Mouse (Mus musculus) adrenal gland, postnatal 25 days (tissue): ENCODE measurements around the gene Kiss1r. TPM values are rescaled to one million over a fixed set of nuclear protein-coding genes. Genes with fewer than 3 reads are reported as not detected.

Experiments
- DNase-seq: peaks from one replicate; pipeline ENCODE4 v3.0.0; 2021; ENCODE audit warnings: mixed read lengths
- total RNA-seq: library from RNA; stranded (reverse); gene quantifications from 2 replicates; pipeline ENCODE4 v1.2.3, GENCODE M21; 2021

Gene Kiss1r
- total RNA-seq, 1 experiment from 2014 or later, result 2.3 TPM

GRCm38 (mm10) chr10:79924998-79925784 lies 8.4 kb downstream of the Kiss1r start:
- peak; percentile 91 for DNase-seq

- no peak for DNase-seq
Observed at GRCm38 (mm10) chr10:79925785-79926490, 9.2 kb downstream of the Kiss1r start.

DNA sequence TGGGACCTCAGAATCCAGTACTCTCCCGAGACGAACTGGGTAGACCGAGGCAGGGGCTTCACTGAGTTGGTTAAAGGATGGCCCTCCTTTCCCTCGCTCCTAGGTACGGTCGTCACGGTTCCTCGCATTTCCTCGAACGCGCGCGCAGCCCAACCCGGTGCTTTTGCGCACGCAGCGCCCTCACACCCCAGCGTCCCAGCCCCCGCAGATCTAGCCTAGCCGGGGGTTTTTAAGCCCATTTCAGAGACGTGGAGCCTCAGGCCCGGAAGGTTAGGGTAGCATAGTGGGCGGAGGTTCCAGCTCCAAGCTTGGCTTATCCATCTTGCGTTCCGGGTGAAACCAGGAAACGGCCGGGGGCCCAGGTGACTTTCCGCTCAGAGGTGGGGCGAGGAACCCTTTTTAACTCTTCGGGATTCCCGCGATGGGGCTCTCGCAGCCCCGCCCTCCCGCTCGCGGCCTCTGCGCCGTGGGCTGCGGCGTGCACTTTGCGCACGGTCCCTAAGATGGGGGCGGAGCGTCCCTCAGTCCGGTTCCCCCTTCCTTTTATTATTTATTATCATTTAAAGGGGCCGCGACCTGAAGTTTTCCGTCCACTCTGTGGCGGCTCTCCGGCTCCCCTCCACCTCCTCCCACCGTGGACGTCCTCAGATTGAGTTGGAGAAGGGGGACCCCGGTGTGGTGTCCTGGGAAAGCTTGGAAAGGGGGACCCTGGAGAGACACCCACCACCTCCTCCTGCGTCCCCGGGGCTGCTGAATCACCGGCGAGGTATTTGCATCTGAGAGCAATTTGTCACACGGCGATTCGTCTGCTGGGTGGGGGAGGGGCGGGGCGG lies 9.9 kb downstream of the Kiss1r start, which contains the start of gene Arid3a:
Gene Arid3a, plus strand, starts transcription at position 553 of the 833 bp plus-strand sequence.
- DNase-seq, result peak; percentile 86

DNA sequence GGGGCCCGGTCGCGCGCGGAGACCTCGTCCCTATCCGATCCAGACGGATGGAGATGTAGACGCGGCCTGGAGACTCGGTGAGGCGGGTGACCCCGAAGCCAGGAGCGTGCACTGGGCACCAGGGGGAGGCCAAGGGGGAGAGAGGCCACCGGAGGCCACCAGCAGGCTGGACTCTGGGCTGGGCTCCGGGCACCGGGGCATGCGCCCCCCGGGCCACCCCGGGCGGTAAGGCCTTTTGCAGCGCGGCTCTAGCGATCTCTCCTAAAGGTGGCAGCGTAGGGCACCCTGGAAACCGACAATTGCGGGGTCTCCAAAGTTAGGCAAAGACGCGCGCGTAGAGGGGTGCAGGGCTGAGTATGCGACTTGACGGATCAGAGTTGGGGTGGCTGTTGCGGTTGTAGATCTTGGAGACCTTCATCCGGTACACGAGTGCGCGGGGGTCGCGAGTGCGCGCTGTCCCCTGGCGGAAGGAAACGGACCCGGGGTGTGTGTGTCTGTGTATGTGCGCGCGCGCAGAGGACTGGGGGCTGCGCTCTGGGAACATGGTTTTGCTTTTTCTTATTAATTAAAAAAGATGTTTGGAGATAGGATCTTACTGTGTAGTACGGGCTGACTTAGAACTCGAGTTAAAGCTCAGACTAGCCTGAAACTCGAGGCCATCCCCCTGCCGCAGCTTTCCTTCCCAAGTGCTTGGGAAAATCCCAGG lies 10.7 kb downstream of the Kiss1r start:
- peak; percentile 49 for DNase-seq

GRCm38 (mm10) chr10:79928030-79928694 lies 11.4 kb downstream of the Kiss1r start:
- peak; percentile 45 for DNase-seq

DNA sequence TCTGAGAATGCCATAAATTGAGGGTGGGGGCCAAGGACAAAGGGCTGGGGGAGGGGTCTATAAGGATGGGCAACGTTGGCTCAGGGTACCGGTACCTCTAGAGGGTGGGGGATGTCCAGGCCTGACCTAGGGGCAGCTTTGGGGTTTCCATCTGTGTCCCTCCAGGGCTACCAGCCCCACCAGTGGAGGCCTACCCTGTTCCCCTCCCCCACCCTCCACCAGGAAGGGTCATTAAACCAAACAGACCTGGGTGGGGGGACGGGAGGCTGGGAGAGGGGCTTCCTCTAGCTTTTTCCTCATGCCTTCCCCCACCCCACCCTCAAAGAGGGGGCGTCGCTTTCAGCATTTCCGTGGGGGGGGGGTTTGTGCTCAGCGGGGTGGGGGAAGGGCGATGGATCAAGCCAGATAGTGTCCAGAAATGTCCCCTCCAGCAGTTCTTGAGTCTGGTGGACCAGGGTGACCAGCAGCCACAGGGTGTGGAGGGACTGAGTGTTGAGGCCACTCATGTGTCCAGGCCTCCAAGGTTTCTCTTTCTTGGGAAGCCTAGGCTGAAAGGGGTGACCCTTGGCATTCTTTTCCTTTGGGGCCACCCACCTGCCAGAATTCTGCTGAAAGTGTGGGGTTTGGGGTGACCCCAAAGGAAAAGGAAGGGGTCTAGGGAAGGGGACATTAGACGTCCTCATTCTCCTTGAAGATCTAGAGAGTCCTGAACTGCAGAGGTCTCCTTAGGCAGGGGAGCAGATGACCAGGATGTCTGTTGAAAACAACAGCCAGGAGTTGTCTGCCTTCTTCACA lies 12.3 kb downstream of the Kiss1r start:
- no peak for DNase-seq

DNA sequence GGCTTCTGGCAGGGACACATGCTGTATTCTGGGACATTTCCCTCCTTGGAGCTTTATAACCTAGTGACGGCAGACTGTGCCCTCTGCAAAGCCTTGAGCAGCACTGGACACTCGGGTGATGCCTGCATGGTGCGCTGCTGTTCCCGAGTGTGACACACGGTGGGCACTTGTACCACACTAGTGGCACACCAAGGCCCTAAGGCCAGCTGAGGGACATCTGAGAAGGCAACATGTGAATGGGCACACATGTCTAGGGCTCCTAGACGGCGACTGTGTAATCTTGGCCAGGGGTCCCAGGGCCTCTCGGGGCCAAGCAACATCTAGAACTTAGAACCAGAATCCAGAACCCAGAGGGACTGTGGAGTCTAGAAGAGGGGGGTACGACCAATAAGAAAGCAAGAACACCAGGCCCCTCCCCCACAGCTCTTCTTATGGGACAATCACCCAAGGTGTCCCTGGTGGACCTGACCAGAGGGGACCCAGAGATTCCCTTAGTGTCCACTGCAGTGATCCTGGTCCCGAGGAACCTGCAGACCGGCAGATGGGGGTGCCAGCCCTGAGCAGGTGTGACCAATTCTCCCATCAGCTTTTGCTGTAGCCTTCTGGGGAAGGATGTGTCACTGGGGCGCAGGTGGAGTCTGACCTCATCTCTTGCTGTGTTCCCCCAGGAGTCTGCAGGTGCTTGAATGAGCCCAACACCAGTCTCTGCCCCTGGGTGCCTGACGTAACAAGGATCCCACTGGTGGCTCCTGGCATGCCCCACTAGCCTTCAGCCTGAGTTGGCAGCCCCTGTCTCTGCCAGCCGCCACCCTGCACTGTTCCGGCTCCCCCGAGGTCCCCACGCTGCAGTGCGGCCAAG lies 13.4 kb downstream of the Kiss1r start:
- no peak for DNase-seq

GRCm38 (mm10) chr10:79930826-79931186 lies 14.0 kb downstream of the Kiss1r start:
- DNase-seq, result no peak

- no peak for DNase-seq
Observed at GRCm38 (mm10) chr10:79931797-79932196, 15.0 kb downstream of the Kiss1r start.

- peak; percentile 35 for DNase-seq
Observed at GRCm38 (mm10) chr10:79932736-79933135, 16.0 kb downstream of the Kiss1r start.

- no peak for DNase-seq
Observed at GRCm38 (mm10) chr10:79933145-79933679, 16.4 kb downstream of the Kiss1r start.

DNA sequence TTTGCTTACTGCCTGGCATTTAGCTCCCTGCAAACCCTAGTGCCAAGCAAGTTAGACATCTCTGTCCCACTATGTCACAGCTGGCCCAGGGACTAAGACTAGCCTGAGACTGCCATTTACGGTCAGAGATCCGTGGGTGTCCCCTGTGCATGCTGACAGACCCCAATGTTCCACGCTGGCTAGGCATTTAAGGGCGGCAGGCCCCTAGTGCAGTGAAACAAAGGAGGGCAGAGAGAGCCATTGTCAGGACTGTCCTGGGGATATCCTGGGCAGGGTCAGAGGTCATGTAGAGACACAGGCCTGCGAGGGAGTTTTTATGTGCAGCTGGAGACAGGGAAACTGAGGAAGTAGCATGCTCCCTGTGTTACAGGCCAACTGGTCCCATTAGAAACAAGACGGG lies 17.1 kb downstream of the Kiss1r start:
- no peak for DNase-seq

DNA sequence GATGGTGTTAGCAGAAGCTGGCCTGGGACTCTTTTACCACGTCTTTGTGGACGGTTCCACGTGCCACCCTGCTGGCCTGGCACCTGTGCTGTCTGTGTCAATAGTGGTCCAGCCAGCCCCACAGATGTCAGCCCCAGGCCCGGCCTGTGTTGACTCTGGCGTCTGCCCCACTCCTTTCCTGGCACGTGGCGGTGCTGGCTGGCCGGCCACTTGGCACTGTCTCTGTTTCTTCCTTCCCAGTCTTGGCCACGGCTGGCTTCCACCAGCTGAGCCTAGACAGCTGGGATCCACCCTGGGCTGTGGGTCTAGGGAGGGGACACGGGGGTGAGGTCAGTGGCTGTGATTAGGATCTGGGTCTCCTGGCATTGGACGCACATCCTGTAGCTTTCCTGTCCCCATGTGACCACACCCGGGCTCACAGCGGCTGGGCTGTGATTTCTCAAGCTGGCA lies 17.5 kb downstream of the Kiss1r start:
- DNase-seq, result peak; percentile 74

DNA sequence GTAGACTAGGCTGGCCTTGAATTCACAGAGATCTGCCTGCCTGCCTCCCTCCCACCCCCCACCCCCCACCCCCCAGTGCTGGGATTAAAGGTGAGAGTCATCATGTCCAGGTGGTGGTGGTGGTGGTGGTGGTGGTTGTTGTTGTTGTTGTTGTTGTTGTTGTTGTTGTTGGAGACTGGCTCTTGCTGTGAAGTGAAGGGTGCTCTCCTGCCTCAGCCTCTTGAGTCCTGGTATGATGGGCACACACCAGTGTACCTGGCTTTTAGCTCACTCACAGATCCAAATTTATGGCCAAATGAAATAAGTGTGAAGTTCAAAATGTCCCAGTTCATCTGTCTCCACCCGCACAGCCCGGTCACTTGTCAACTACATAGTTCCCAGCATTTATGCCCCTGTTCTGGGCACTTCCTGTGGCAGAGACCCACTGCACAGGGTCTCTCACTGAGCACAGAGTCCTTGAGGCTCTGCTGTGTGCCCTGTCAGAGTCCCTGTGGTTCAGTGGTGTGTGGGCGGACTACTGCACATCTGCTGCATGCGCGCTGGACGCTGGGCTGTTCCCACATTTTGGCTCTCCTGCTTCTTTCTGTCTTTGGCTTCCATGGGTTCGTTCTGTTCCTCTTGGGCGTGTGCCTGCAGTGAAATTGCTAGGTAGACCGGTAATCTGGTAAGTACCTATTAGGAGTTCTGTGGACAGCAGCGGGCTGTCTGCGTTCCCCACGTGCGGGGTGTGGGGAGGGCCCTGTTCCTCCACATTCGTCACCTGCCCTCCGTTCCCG lies 18.2 kb downstream of the Kiss1r start:
- no peak for DNase-seq

GRCm38 (mm10) chr10:79936284-79936910 lies 19.6 kb downstream of the Kiss1r start:
- DNase-seq, result no peak

GRCm38 (mm10) chr10:79936911-79937441 lies 20.2 kb downstream of the Kiss1r start:
- peak; percentile 91 for DNase-seq

GRCm38 (mm10) chr10:79937775-79938526 lies 21.2 kb downstream of the Kiss1r start:
- DNase-seq, result no peak
